Mouse (Mus musculus) MEL (cell line): ENCODE results near the gene Gatm. TPM values are rescaled to one million over a fixed set of nuclear protein-coding genes. Genes with fewer than 3 reads are reported as not detected.

Experiments
- DNase-seq: peaks from one replicate; pipeline ENCODE4 v3.0.0; 2011; ENCODE audit warnings: low read depth, low spot score
- H3K27ac ChIP-seq: 2 replicates; pipeline ENCODE4 v1.5.1; 2012; ENCODE audit warnings: low read depth, mild to moderate bottlenecking, control low read depth, low read length, moderate library complexity; ENCODE audit not compliant: control insufficient read depth
- H3K27me3 ChIP-seq, 2 experiments: fragments of 150-350 bp in 1 of 2; sonication (generic) in 1 of 2; 2 replicates each; pipeline ENCODE4 v1.6.1; 2012; ENCODE audit warnings: low read length in 2 of 2, mild to moderate bottlenecking in 2 of 2, improper control_type of control experiment in 1 of 2, moderate library complexity in 1 of 2; ENCODE audit not compliant: insufficient read depth in 2 of 2, control insufficient read depth in 1 of 2
- H3K36me3 ChIP-seq, 2 experiments: 2 replicates each; pipeline ENCODE4 v1.6.1; 2012 to 2014; ENCODE audit warnings: low read length in 2 of 2, improper control_type of control experiment in 1 of 2, inconsistent platforms in 1 of 2, mild to moderate bottlenecking in 1 of 2; ENCODE audit not compliant: insufficient read depth in 2 of 2, control insufficient read depth in 1 of 2
- H3K4me1 ChIP-seq, 2 experiments: fragments of 150-350 bp in 1 of 2; sonication (generic) in 1 of 2; 2 replicates each; pipeline ENCODE4 v1.6.1; 2012; ENCODE audit warnings: low read length in 2 of 2, improper control_type of control experiment in 1 of 2, mild to moderate bottlenecking in 1 of 2; ENCODE audit not compliant: insufficient read depth in 2 of 2, control insufficient read depth in 1 of 2
- H3K4me3 ChIP-seq, 2 experiments: fragments of 150-350 bp in 1 of 2; sonication (generic) in 1 of 2; 2 replicates each; pipeline ENCODE4 v1.5.1; 2012; ENCODE audit warnings: low read depth in 2 of 2, low read length in 2 of 2, mild to moderate bottlenecking in 2 of 2, moderate library complexity in 2 of 2, control low read depth in 1 of 2, improper control_type of control experiment in 1 of 2; ENCODE audit not compliant: control insufficient read depth in 1 of 2, insufficient read depth in 1 of 2
- H3K79me2 ChIP-seq: 2 replicates; pipeline ENCODE4 v1.6.1; 2012; ENCODE audit warnings: mild to moderate bottlenecking, low read length, moderate library complexity; ENCODE audit not compliant: control insufficient read depth, poor library complexity, insufficient read depth
- H3K9ac ChIP-seq: 2 replicates; pipeline ENCODE4 v1.6.1; 2012; ENCODE audit warnings: low read depth, mild to moderate bottlenecking, control low read depth, low read length, moderate library complexity; ENCODE audit not compliant: control insufficient read depth, poor library complexity, severe bottlenecking
- H3K9me3 ChIP-seq: fragments of 150-350 bp; sonication (generic); replicated peaks from 2 replicates; pipeline ENCODE4 v1.6.1; 2012; ENCODE audit warnings: mild to moderate bottlenecking, low read length, improper control_type of control experiment, moderate library complexity; ENCODE audit not compliant: insufficient read depth
- CHD1 ChIP-seq: IDR thresholded peaks from 2 replicates; pipeline ENCODE4 v1.6.1; 2012; ENCODE audit warnings: low read depth, mild to moderate bottlenecking, inconsistent platforms, low read length, improper control_type of control experiment
- CHD2 ChIP-seq: IDR thresholded peaks from 2 replicates; pipeline ENCODE4 v1.6.1; 2011; ENCODE audit warnings: low read length, improper control_type of control experiment
- CTCF ChIP-seq, 3 experiments: IDR thresholded peaks in 2 of 3; conservative IDR thresholded peaks in 1 of 3; 2 replicates each; pipeline ENCODE4 v1.5.1; 2011 to 2012; ENCODE audit warnings: low read length in 3 of 3, low read depth in 2 of 3, mild to moderate bottlenecking in 2 of 3, improper control_type of control experiment in 1 of 3, inconsistent platforms in 1 of 3, mixed read lengths in 1 of 3, moderate library complexity in 1 of 3; ENCODE audit not compliant: control insufficient read depth in 1 of 3, insufficient read depth in 1 of 3, poor library complexity in 1 of 3, severe bottlenecking in 1 of 3
- E2F4 ChIP-seq: IDR thresholded peaks from 2 replicates; pipeline ENCODE4 v1.6.1; 2011; ENCODE audit warnings: low read depth, low read length, improper control_type of control experiment, borderline replicate concordance
- ELF1 ChIP-seq: IDR thresholded peaks from 2 replicates; pipeline ENCODE4 v1.6.1; 2014; ENCODE audit warnings: low read depth, mild to moderate bottlenecking, inconsistent platforms, low read length, improper control_type of control experiment, moderate library complexity
- EP300 ChIP-seq, 2 experiments: IDR thresholded peaks; 2 replicates each; pipeline ENCODE4 v1.6.1; 2011; ENCODE audit warnings: improper control_type of control experiment in 2 of 2, low read length in 2 of 2, low read depth in 1 of 2, mild to moderate bottlenecking in 1 of 2
- GATA1 ChIP-seq: IDR thresholded peaks from 2 replicates; pipeline ENCODE4 v1.6.1; 2011; ENCODE audit warnings: low read depth, low read length, improper control_type of control experiment
- HCFC1 ChIP-seq: IDR thresholded peaks from 2 replicates; pipeline ENCODE4 v1.6.1; 2012; ENCODE audit warnings: low read depth, mild to moderate bottlenecking, inconsistent platforms, low read length, improper control_type of control experiment, moderate library complexity
- MAFK ChIP-seq: IDR thresholded peaks from 2 replicates; pipeline ENCODE4 v1.6.1; 2011; ENCODE audit warnings: low read depth, mild to moderate bottlenecking, low read length, improper control_type of control experiment, borderline replicate concordance
- MAZ ChIP-seq: IDR thresholded peaks from 2 replicates; pipeline ENCODE4 v1.6.1; 2012; ENCODE audit warnings: low read depth, mild to moderate bottlenecking, inconsistent platforms, low read length, improper control_type of control experiment
- MEF2A ChIP-seq: IDR thresholded peaks from 2 replicates; pipeline ENCODE4 v1.6.1; 2014; ENCODE audit warnings: low read depth, mild to moderate bottlenecking, inconsistent platforms, low read length, improper control_type of control experiment; ENCODE audit not compliant: poor library complexity, insufficient replicate concordance, severe bottlenecking; ENCODE audit errors: extremely low read depth
- MXI1 ChIP-seq: IDR thresholded peaks from 2 replicates; pipeline ENCODE4 v1.6.1; 2011; ENCODE audit warnings: mild to moderate bottlenecking, low read depth, low read length, improper control_type of control experiment
- MYB ChIP-seq: IDR thresholded peaks from 2 replicates; pipeline ENCODE4 v1.6.1; 2011; ENCODE audit warnings: mild to moderate bottlenecking, low read depth, low read length, improper control_type of control experiment
- MYC ChIP-seq: IDR thresholded peaks from 2 replicates; pipeline ENCODE4 v1.6.1; 2011; ENCODE audit warnings: low read depth, mild to moderate bottlenecking, low read length, improper control_type of control experiment, moderate library complexity
- NRF1 ChIP-seq: IDR thresholded peaks from 2 replicates; pipeline ENCODE4 v1.6.1; 2014; ENCODE audit warnings: low read depth, mild to moderate bottlenecking, inconsistent platforms, low read length, improper control_type of control experiment, moderate library complexity; ENCODE audit not compliant: poor library complexity, insufficient read depth, severe bottlenecking
- POLR2AphosphoS2 ChIP-seq: IDR thresholded peaks from 2 replicates; pipeline ENCODE4 v1.6.1; 2011; ENCODE audit warnings: low read length, improper control_type of control experiment
- POLR2AphosphoS5 ChIP-seq: IDR thresholded peaks from 2 replicates; pipeline ENCODE4 v1.6.1; 2012; ENCODE audit warnings: low read depth, borderline replicate concordance, mild to moderate bottlenecking, inconsistent platforms, low read length, moderate library complexity, mixed read lengths
- RCOR1 ChIP-seq: IDR thresholded peaks from 2 replicates; pipeline ENCODE4 v1.6.1; 2012; ENCODE audit warnings: low read depth, mild to moderate bottlenecking, inconsistent platforms, low read length, improper control_type of control experiment
- TAL1 ChIP-seq: IDR thresholded peaks from 2 replicates; pipeline ENCODE4 v1.6.1; 2012; ENCODE audit warnings: mild to moderate bottlenecking, inconsistent platforms, low read length, moderate library complexity, mixed read lengths
- TCF12 ChIP-seq: IDR thresholded peaks from 2 replicates; pipeline ENCODE4 v1.6.1; 2014; ENCODE audit warnings: low read depth, mild to moderate bottlenecking, inconsistent platforms, low read length, improper control_type of control experiment, moderate library complexity
- UBTF ChIP-seq: IDR thresholded peaks from 2 replicates; pipeline ENCODE4 v1.6.1; 2012; ENCODE audit warnings: low read depth, mild to moderate bottlenecking, inconsistent platforms, low read length, improper control_type of control experiment, moderate library complexity, borderline replicate concordance; ENCODE audit not compliant: insufficient read depth
- USF1 ChIP-seq: IDR thresholded peaks from 2 replicates; pipeline ENCODE4 v1.6.1; 2014; ENCODE audit warnings: low read depth, mild to moderate bottlenecking, inconsistent platforms, low read length, improper control_type of control experiment, moderate library complexity
- USF2 ChIP-seq, 2 experiments: IDR thresholded peaks; 2 replicates each; pipeline ENCODE4 v1.6.1; 2011 to 2012; ENCODE audit warnings: improper control_type of control experiment in 2 of 2, low read length in 2 of 2, borderline replicate concordance in 1 of 2, inconsistent platforms in 1 of 2, low read depth in 1 of 2, mild to moderate bottlenecking in 1 of 2; ENCODE audit not compliant: insufficient read depth in 1 of 2
- ZMIZ1 ChIP-seq: IDR thresholded peaks from 2 replicates; pipeline ENCODE4 v1.6.1; 2012; ENCODE audit warnings: low read depth, mild to moderate bottlenecking, inconsistent platforms, low read length, improper control_type of control experiment, moderate library complexity
- ZNF384 ChIP-seq: IDR thresholded peaks from 2 replicates; pipeline ENCODE4 v1.6.1; 2012; ENCODE audit warnings: low read depth, mild to moderate bottlenecking, inconsistent platforms, low read length, improper control_type of control experiment
- polyA plus RNA-seq, 2 experiments: library from polyadenylated mRNA; stranded (reverse) in 1 of 2; unstranded in 1 of 2; fragments of >175 nt in 1 of 2; fragments of >200 nt in 1 of 2; gene quantifications; 2 replicates each; pipeline versions ENCODE4 v1.2.1 to v1.2.4; 2012; ENCODE audit warnings: low replicate concordance in 2 of 2, low read depth in 1 of 2; ENCODE audit not compliant: insufficient read length in 2 of 2, insufficient read depth in 1 of 2, missing spikeins in 1 of 2
- total RNA-seq: library from RNA; depleted of rRNA; stranded (reverse); fragments of 300-350 nt; gene quantifications from 2 replicates; pipeline ENCODE4 v1.2.3, GENCODE M21; 2012

Gatm gene
- total and polyA plus RNA-seq, 3 experiments = not detected

DNA sequence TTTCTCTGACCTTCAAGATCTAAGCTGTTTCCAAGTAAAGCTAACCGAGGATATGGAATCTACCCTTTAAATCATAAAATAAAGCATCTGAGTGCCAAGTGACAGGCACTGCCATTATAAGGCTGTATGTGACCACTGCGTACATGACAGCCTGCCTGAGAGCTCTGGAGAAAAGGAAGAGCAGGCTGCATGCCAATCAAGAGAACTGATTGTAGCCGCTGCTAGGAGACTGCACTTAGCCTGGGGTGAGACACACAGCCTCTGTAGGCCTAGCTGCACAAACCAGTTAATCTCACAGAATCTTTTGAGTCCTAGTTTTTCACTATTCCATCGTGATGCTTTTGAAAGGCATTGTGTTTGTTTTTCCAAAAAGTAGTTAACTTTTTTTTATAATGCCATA lies 7.6 kb upstream of the Gatm start:
- Histone ChIP-seq H3K4me3 (no peak overlapping the region), H3K4me1 (no peaks in the 10 kb centered on the region), H3K36me3 (no peaks in the 10 kb centered on the region), H3K27ac (no peak overlapping the region), H3K9me3 (no peaks in the 10 kb centered on the region), H3K9ac (no peak overlapping the region), H3K27me3 (no peaks in the 10 kb centered on the region), H3K79me2 (no peaks in the 10 kb centered on the region)
- TF ChIP-seq ELF1 (no peak), POLR2AphosphoS5 (no peak), CTCF (IDR thresholded peaks at IDR 0.05 in 2 of 3, conservative IDR thresholded peaks at IDR 0.05 in 1 of 3; ENCODE audit: control insufficient read depth in 1 of 3, insufficient read depth in 1 of 3, low read depth in 2 of 3, low read length in 3 of 3, poor library complexity in 1 of 3, severe bottlenecking in 1 of 3) (no peak), RCOR1 (no peak), UBTF (no peak), E2F4 (no peak), GATA1 (no peak), TAL1 (no peak), ZNF384 (no peak)
- DNase-seq = no peak

DNA sequence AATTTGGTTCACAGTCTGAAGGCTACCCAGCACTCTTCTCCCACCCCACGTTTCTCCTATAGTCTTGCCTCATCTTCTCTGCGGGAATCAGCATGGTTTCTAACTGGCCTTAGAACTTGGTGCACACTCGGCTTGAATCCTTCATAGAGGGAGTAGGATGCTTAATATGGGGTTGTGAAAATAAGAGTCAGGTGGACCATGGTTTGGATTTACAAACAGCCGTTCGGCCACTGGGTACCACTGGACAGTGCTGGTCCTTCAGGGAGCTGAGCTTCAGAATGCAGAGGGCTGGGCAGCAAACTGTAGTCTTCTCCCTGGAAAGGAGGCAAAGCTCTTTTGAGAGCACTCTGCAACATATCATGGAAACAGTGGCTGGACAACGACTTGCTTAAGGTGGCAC lies 6.7 kb upstream of the Gatm start:
- Histone ChIP-seq H3K27me3 (no peaks in the 10 kb centered on the region), H3K36me3 (no peaks in the 10 kb centered on the region), H3K27ac (no peak overlapping the region), H3K79me2 (no peaks in the 10 kb centered on the region), H3K4me3 (no peak overlapping the region), H3K4me1 (no peaks in the 10 kb centered on the region)
- no peak for DNase-seq
- TF ChIP-seq MYB = no peak
- no peak for TF ChIP-seq ZMIZ1
- TF ChIP-seq MXI1 = no peak
- no peak for TF ChIP-seq CHD2
- no peak for TF ChIP-seq POLR2AphosphoS2
- TF ChIP-seq TAL1 = no peak
- TF ChIP-seq EP300 (IDR thresholded peaks at IDR 0.05; ENCODE audit: low read depth in 1 of 2, low read length in 2 of 2) = no peak
- no peak for TF ChIP-seq HCFC1
- TF ChIP-seq USF2 (IDR thresholded peaks at IDR 0.05; ENCODE audit: borderline replicate concordance in 1 of 2, insufficient read depth in 1 of 2, low read depth in 1 of 2, low read length in 2 of 2) = no peak
- TF ChIP-seq TCF12 = no peak
- TF ChIP-seq NRF1 = no peak
- no peak for TF ChIP-seq MEF2A
- TF ChIP-seq USF1 = no peak
- TF ChIP-seq MAFK = no peak
- no peak for TF ChIP-seq MYC
- TF ChIP-seq MAZ = no peak
- no peak for TF ChIP-seq CHD1
- TF ChIP-seq, all 39 proteins: peak for 0
- Histone ChIP-seq H3K9me3 (no peaks in the 10 kb centered on the region), H3K9ac (no peak overlapping the region)
